Mouse (Mus musculus) hindlimb bud, embryonic 11.5 days (tissue): ENCODE measurements at regions not wholly inside any gene's neighbourhood (a gene's known extent, or its start where the extent isn't known, plus 50 kb on each side); places are given as distances from the start of the nearest gene placed in this dataset.

Experiments
- DNase-seq: peaks from one replicate; pipeline ENCODE4 v3.0.0-alpha.2; 2012; ENCODE audit warnings: low read depth, low spot score; ENCODE audit errors: extremely low spot score

- DNase-seq = no peak
Observed at GRCm38 (mm10) chr5:126127486-126127885, 595.9 kb downstream of the Tmem132b start.

GRCm38 (mm10) chr5:126148908-126149307 is 617.3 kb downstream of the Tmem132b start:
- no peak for DNase-seq

DNA sequence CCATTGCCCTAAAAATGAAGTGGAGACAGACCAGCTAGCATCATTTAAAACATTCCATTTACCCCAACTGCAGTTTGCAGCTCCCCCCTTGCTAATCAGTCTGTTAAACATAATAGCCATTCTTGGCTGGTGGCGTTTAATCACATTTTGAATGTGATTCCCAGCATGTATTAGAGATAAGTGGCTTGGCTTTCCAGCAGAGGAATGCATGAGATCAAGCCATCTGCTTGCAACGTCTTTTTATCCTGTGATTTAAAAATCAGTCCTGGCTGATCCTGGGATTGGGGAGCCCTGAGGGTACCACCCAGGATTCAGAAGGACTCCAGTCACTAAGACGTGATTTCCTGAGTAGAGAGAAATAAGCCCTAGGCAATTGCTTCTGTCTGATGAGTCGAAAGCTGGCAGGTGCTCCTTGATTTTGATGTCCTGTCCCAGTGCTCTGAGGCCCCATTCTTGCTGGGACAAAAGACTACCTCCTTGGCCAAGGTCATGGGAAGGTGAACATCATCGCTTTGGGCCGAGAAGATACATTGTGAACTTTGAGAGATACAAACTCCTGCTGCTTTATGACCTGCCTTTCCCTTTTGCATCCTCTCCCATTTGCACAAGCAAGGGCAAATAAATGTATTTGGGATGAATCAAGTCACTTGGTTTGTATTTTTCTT is 623.8 kb downstream of the Tmem132b start:
- DNase-seq = no peak

- no peak for DNase-seq
Observed at GRCm38 (mm10) chr5:126186111-126186510, 654.5 kb downstream of the Tmem132b start.

- DNase-seq = no peak
Observed at GRCm38 (mm10) chr5:126199876-126200275, 668.3 kb downstream of the Tmem132b start.

DNA sequence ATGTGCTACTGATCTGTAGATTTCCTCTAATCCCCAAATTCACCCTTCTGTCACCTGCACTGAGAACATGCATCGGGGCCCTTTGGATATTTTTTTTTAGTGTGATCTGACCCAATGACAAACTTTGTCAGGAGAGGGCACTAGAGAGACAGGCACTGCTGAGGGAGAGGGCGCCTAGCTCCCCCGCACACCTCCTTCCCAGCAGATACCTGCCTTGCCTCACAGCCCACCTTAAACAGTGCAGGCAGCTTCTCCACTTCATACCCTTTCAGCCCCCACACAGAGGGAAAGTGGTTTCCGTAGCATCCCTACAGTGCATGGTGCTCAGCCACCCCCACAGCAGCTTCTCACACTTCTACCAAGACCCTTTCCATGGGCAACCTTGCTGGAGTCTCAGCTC is 670.0 kb downstream of the Tmem132b start:
- no peak for DNase-seq

- DNase-seq = no peak
Observed at GRCm38 (mm10) chr5:126201996-126202395, 670.4 kb downstream of the Tmem132b start.

DNA sequence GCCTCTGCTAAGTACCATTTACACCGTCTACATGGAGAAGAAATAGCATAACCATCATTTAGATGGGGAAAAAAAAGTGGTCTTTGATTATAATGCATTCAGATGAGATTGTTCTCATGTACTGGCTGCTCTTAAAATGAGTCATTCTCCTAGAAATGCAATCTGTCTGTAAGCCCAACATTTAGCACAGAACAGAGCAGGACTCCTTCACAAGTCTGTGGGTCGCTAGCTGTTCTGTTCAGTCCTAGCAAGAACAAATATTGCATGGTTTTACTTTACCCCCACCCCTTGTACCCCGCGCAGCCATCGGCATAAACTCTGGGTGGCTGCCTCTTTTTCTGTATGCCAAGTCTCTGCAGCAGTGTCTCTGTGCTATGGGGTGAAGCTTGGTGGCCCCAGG is 685.4 kb downstream of the Tmem132b start:
- DNase-seq = no peak

DNA sequence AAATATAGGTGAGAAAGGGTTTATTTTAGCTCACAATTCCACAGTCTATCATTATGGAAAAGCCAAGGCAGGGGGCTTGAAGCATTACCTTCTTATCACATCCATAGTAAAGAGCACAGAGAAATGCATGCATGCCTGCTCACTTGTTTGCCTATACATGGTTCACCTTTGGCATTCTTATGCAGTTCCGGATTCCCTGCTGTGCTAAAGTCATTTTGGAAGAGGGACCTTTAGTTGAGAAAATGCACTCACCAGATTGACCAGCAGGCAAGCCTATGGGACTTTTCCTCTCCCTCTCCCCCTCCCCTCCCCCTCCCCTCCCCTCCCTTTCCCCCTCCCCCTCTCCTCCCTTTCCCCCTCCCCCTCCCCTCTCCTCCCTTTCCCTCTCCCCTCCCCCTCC is 686.2 kb downstream of the Tmem132b start:
- DNase-seq = no peak

GRCm38 (mm10) chr5:126223696-126224095 is 692.1 kb downstream of the Tmem132b start:
- no peak for DNase-seq

- no peak for DNase-seq
Observed at GRCm38 (mm10) chr5:126230768-126231167, 699.2 kb downstream of the Tmem132b start.

- DNase-seq = no peak
Observed at GRCm38 (mm10) chr5:126238071-126238470, 706.5 kb downstream of the Tmem132b start.

- DNase-seq = no peak
Observed at GRCm38 (mm10) chr5:126245776-126246175, 714.2 kb downstream of the Tmem132b start.

DNA sequence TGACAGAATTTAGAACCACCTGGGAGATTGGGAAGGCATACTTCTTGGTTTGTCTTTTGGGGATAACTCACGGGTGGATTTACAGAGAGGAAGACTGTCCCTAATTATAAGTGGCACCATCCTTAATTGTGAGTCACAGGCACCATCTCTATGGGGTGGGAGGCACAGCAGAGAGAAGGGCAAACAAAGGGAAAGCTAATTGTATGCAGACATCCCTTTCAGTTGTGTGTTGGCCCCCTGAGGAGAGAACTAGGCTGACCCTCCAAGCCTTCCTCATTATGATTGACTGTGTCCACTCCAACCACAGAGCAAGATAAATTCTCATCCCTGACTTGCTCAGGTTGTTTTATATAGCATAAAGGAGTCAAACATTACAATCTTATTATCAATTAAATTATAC is 718.8 kb downstream of the Tmem132b start:
- no peak for DNase-seq

- DNase-seq = no peak
Observed at GRCm38 (mm10) chr5:126254661-126255060, 723.1 kb downstream of the Tmem132b start.

- no peak for DNase-seq
Observed at GRCm38 (mm10) chr5:126257860-126258259, 726.3 kb downstream of the Tmem132b start.

- no peak for DNase-seq
Observed at GRCm38 (mm10) chr5:126266471-126266870, 734.9 kb downstream of the Tmem132b start.

GRCm38 (mm10) chr5:126266929-126267609 is 735.5 kb downstream of the Tmem132b start:
- no peak for DNase-seq

GRCm38 (mm10) chr5:126268592-126268991 is 737.0 kb downstream of the Tmem132b start:
- no peak for DNase-seq

GRCm38 (mm10) chr5:126274316-126274715 is 742.7 kb downstream of the Tmem132b start:
- no peak for DNase-seq

DNA sequence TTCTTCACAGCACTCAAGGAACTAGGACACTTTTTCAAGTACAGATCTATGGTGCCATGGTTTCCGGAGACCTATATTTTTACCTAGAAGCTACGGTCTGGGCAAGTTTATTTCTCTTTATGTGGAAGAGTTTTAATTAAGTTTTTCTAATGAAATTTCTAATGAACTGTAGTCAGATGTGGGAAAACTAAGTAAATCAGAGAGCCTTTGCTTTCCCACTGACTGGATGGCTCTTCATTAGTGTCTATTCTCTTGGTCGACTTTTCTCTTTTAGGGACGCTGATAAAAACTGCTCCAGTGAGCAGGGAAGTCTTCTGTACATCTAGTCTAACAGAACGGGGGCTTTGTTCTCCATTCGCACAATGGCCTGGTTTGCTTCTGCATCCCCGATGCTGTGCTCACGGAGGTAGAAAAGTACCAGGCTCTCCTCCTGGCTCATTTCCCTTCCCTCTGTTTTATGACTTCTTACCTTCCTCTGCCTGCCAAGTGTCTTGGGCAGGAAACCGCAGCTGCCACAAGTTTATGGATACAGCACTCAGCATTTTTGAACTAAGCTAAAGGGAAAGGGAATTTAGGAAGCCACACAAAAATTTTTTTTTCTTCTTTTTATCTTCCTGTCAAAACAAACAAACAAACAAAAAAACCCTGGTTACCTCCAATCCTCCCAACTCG is 749.6 kb downstream of the Tmem132b start:
- DNase-seq = no peak

DNA sequence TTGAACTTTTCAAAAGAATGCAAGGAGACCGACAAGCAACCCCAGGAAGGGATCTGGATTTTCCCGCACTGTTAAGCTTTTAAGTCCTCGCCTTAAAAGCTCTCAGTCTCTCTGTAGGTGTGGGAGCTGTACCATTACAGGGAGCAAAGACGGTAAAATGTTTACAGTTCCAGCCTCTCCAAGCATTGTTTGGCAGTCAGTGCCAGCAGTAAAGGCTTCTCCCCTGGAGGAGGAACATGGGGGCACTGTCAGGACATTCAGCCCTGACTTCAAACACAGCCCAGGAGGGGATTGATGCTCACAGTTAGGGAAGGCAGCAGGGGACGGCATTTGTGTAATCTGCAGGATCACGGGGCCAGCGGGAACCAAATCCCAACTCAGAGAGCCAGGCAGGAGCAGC is 750.2 kb downstream of the Tmem132b start:
- peak; percentile 20 for DNase-seq
